Mouse (Mus musculus): ENCODE measurements around the gene Senp6. TPM values are rescaled to one million over a fixed set of nuclear protein-coding genes. Genes with fewer than 3 reads are reported as not detected.
"Not testable (repeated sequence)": the region's sequence is repeated elsewhere in the genome, so short reads cannot be mapped to it uniquely, and the experiment has no call there.

Gene Senp6
- polyA plus RNA-seq, 1 experiment from 2014 or later, result 41.6 TPM

- H3K4me1 ChIP-seq (replicated peaks; ENCODE audit: control insufficient read depth, insufficient read depth, low read length), result peaks cover 21% of the 10 kb centered on the region
- WGBS, result 38% methylated on average over 5 of the region's 6 CpGs
- H3K4me3 ChIP-seq (ENCODE audit: low read depth, low read length); H3K27ac ChIP-seq (ENCODE audit: low read depth, low read length); H3K4me2 ChIP-seq; H3K36me3 ChIP-seq (ENCODE audit: control insufficient read depth, insufficient read depth, low read length); DNase-seq (ENCODE audit: low spot score); H3K9ac ChIP-seq (ENCODE audit: low read depth, low read length); H3K27me3 ChIP-seq (replicated peaks; ENCODE audit: control insufficient read depth, insufficient read depth, low read length); H3K9me3 ChIP-seq (ENCODE audit: control insufficient read depth, low read length): not testable (repeated sequence)
- peak; percentile 70 for ATAC-seq (replicated peaks; ENCODE audit: low FRiP score)
Observed at GRCm38 (mm10) chr9:80086272-80086966, 19.7 kb downstream of the Senp6 start.

DNA sequence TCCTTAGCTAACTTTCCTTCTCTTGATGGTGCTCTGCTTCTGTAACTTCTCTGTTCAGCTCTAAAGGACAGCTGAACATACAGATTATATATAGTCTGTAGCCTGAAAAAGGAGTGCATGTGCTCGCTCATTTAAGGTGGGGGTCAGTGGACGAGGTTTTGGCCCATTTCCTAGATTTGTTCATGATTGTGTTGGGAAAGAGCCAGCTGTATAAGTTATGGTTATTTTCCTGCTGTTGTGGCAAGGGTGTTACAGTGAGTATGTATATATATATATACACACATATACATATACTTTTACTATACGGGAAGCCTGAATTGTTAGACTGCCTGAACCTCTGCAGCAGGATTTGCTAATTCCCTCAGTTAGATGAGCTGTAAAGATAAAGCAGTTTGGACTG is 22.7 kb downstream of the Senp6 start:
- no peak overlapping the region for H3K9ac ChIP-seq (ENCODE audit: low read depth, low read length)
- no peaks in the 10 kb centered on the region for H3K27me3 ChIP-seq (replicated peaks; ENCODE audit: control insufficient read depth, insufficient read depth, low read length)
- no peaks in the 10 kb centered on the region; the same call in 1 of the 2 replicates for H3K36me3 ChIP-seq (ENCODE audit: control insufficient read depth, insufficient read depth, low read length)
- WGBS, result 79% methylated on average over 3 of the region's 3 CpGs
- peaks cover 19% of the 10 kb centered on the region for H3K4me1 ChIP-seq (replicated peaks; ENCODE audit: control insufficient read depth, insufficient read depth, low read length)
- DNase-seq (ENCODE audit: low spot score), result no peak
- H3K27ac ChIP-seq (ENCODE audit: low read depth, low read length), result no peak overlapping the region
- no peaks in the 10 kb centered on the region for H3K9me3 ChIP-seq (ENCODE audit: control insufficient read depth, low read length)
- no peak overlapping the region for H3K4me2 ChIP-seq
- no peak overlapping the region for H3K4me3 ChIP-seq (ENCODE audit: low read depth, low read length)
- no peak for ATAC-seq (replicated peaks; ENCODE audit: low FRiP score)

- Histone ChIP-seq H3K36me3 (ENCODE audit: control insufficient read depth, insufficient read depth, low read length) (peaks cover 3% of the 10 kb centered on the region; the same call in 1 of the 2 replicates), H3K27me3 (replicated peaks; ENCODE audit: control insufficient read depth, insufficient read depth, low read length) (no peaks in the 10 kb centered on the region), H3K4me1 (replicated peaks; ENCODE audit: control insufficient read depth, insufficient read depth, low read length) (no peaks in the 10 kb centered on the region), H3K9ac (ENCODE audit: low read depth, low read length) (no peak overlapping the region), H3K9me3 (ENCODE audit: control insufficient read depth, low read length) (no peaks in the 10 kb centered on the region), H3K4me2 (no peak overlapping the region), H3K4me3 (ENCODE audit: low read depth, low read length) (no peak overlapping the region), H3K27ac (ENCODE audit: low read depth, low read length) (no peak overlapping the region)
- WGBS, result 74% methylated on average over 3 of the region's 3 CpGs
- DNase-seq (ENCODE audit: low spot score), result no peak
- ATAC-seq (replicated peaks; ENCODE audit: low FRiP score), result no peak
Observed at GRCm38 (mm10) chr9:80096325-80096724, 29.6 kb downstream of the Senp6 start.

DNA sequence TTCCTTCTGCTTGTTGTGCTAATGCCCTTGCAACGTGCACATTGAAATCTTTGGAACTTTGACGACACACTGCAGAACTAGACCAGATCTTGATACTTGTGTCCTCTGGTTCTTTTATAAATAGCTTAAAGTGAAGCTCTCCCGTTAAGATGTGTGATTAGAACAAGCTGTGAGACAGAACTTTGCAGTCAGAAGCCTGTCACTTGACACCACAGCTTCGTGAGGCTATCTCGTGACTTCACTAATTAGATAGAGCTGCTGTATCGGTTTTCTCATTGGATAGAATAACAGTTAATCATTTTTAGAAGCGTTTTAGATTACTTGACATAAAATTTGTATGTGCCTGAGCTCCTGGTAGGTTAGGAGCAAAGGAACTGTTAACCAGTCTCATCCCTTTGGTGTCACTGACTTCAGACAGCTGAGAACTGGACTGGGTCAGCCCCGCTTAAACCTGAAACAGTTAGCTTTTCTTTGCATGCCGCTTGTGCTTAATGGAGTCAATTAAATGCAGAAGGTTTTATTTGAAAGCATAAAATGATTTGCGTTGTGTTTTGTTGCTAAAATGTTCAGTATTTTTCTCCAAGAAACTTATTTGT is 79.4 kb downstream of the Senp6 start:
- Histone ChIP-seq H3K4me1 (replicated peaks; ENCODE audit: control insufficient read depth, insufficient read depth, low read length) (no peaks in the 10 kb centered on the region), H3K9me3 (ENCODE audit: control insufficient read depth, low read length) (no peaks in the 10 kb centered on the region), H3K36me3 (ENCODE audit: control insufficient read depth, insufficient read depth, low read length) (peaks cover 17% of the 10 kb centered on the region; the same call in 1 of the 2 replicates), H3K27me3 (replicated peaks; ENCODE audit: control insufficient read depth, insufficient read depth, low read length) (no peaks in the 10 kb centered on the region), H3K4me2 (no peak overlapping the region), H3K4me3 (ENCODE audit: low read depth, low read length) (no peak overlapping the region), H3K27ac (ENCODE audit: low read depth, low read length) (no peak overlapping the region), H3K9ac (ENCODE audit: low read depth, low read length) (no peak overlapping the region)
- ATAC-seq (replicated peaks; ENCODE audit: low FRiP score), result no peak
- no peak for DNase-seq (ENCODE audit: low spot score)
- 72% methylated on average over 10 of the region's 10 CpGs for WGBS

- Histone ChIP-seq H3K9me3 (ENCODE audit: control insufficient read depth, low read length) (no peaks in the 10 kb centered on the region), H3K4me3 (ENCODE audit: low read depth, low read length) (no peak overlapping the region), H3K27me3 (replicated peaks; ENCODE audit: control insufficient read depth, insufficient read depth, low read length) (no peaks in the 10 kb centered on the region), H3K4me1 (replicated peaks; ENCODE audit: control insufficient read depth, insufficient read depth, low read length) (no peaks in the 10 kb centered on the region), H3K4me2 (no peak overlapping the region), H3K36me3 (ENCODE audit: control insufficient read depth, insufficient read depth, low read length) (no peaks in the 10 kb centered on the region; the same call in 1 of the 2 replicates), H3K9ac (ENCODE audit: low read depth, low read length) (no peak overlapping the region), H3K27ac (ENCODE audit: low read depth, low read length) (no peak overlapping the region)
- WGBS, result 61% methylated on average over 5 of the region's 5 CpGs
- DNase-seq (ENCODE audit: low spot score) (no peak), ATAC-seq (replicated peaks; ENCODE audit: low FRiP score) (no peak)
Observed at GRCm38 (mm10) chr9:80149594-80149993, 82.9 kb downstream of the Senp6 start.

DNA sequence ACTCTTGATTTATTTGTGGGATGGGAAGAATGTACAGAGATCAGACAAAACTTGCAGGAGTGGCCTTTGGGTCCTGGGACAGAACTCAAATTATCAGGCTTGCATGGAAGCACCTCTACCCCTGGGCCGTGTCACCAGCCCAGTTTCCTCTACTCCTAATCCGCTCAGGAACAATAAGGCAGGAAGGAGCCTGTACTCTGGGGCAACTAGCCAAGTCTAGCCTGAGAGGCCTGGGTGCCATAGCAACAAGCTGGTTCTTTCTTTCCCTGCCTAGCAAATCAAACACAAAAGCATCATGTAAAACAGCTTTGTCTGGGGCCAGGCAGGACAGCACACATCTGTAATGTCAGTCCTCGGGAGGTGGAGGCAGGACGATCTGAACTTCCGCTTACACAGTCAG is 88.6 kb downstream of the Senp6 start:
- Histone ChIP-seq H3K4me1 (replicated peaks; ENCODE audit: control insufficient read depth, insufficient read depth, low read length) (no peaks in the 10 kb centered on the region; the same call in 1 of the 2 replicates), H3K27me3 (replicated peaks; ENCODE audit: control insufficient read depth, insufficient read depth, low read length) (no peaks in the 10 kb centered on the region), H3K36me3 (ENCODE audit: control insufficient read depth, insufficient read depth, low read length) (peaks cover 2% of the 10 kb centered on the region; the same call in 1 of the 2 replicates), H3K27ac (ENCODE audit: low read depth, low read length) (no peak overlapping the region), H3K9ac (ENCODE audit: low read depth, low read length) (no peak overlapping the region), H3K4me2 (no peak overlapping the region), H3K4me3 (ENCODE audit: low read depth, low read length) (no peak overlapping the region), H3K9me3 (ENCODE audit: control insufficient read depth, low read length) (no peaks in the 10 kb centered on the region)
- DNase-seq (ENCODE audit: low spot score), result no peak
- 88% methylated on average over 5 of the region's 5 CpGs for WGBS
- 0 out of 2 replicates have a peak, but pooled peaks have one; percentile 19 for ATAC-seq (replicated peaks; ENCODE audit: low FRiP score)

DNA sequence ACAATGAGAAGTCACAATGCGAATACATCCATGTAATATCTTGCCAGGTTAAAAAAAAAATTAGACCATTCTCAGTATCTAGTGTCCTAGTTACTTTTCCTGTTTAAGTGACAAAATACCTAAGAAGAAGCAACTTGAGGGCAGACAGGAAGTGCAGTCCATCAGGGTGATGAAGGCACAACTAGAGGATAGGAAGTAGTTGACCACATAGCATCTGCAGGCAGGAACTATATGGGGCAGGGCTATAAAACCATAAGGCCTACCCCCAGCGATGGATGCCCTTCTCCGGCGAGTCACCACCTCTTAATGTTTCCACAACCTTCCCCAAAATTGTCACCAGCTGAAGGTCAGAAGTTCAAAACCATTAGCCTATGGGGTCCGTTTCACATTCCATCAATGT is 90.1 kb downstream of the Senp6 start:
- Histone ChIP-seq H3K4me3 (ENCODE audit: low read depth, low read length) (no peak overlapping the region), H3K36me3 (ENCODE audit: control insufficient read depth, insufficient read depth, low read length) (0 out of 2 replicates have a peak, but pooled peaks cover 2% of the 10 kb centered on the region), H3K27me3 (replicated peaks; ENCODE audit: control insufficient read depth, insufficient read depth, low read length) (no peaks in the 10 kb centered on the region), H3K4me2 (no peak overlapping the region), H3K4me1 (replicated peaks; ENCODE audit: control insufficient read depth, insufficient read depth, low read length) (no peaks in the 10 kb centered on the region; the same call in 1 of the 2 replicates), H3K9ac (ENCODE audit: low read depth, low read length) (no peak overlapping the region), H3K27ac (ENCODE audit: low read depth, low read length) (no peak overlapping the region), H3K9me3 (ENCODE audit: control insufficient read depth, low read length) (no peaks in the 10 kb centered on the region)
- DNase-seq (ENCODE audit: low spot score) (no peak), ATAC-seq (replicated peaks; ENCODE audit: low FRiP score) (no peak)
- 61% methylated on average over 5 of the region's 5 CpGs for WGBS

DNA sequence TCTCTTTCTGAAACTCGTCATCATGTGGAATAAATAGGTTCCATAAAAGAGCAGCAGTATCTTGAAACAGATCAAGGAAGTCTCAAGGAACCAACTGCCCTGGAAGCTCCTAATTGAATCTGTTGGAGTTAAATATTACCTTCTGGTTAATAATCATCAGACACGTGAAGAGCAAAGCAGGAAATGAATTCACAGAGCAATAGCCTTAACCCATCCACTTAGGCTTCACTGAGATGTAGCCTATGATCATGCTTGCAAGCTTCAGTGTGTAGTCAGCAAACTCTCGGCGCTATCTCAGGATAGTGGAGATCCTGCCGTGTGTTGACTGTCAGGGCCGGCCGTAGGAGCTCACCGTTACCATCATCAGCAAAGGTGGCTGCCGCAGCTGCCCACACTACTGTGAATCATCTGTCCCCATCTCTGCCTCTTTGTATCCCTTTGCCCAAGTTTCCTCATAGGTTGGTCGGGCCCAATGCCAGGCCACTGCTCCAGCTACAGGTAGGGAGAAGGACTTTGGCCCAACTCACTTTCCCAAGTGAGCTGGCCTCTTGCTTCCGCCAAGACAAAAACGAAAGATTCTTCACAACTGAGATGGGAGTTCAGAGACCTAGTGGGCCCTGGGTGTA is 91.2 kb downstream of the Senp6 start:
- ATAC-seq (replicated peaks; ENCODE audit: low FRiP score), result no peak; the same call in 1 of the 2 replicates

More for the DNA sequence above, 91.2 kb downstream of the Senp6 start:
- Histone ChIP-seq H3K27me3 (replicated peaks; ENCODE audit: control insufficient read depth, insufficient read depth, low read length) (no peaks in the 10 kb centered on the region), H3K9ac (ENCODE audit: low read depth, low read length) (no peak overlapping the region), H3K9me3 (ENCODE audit: control insufficient read depth, low read length) (no peaks in the 10 kb centered on the region), H3K4me2 (no peak overlapping the region), H3K4me3 (ENCODE audit: low read depth, low read length) (no peak overlapping the region), H3K36me3 (ENCODE audit: control insufficient read depth, insufficient read depth, low read length) (0 out of 2 replicates have a peak, but pooled peaks cover 2% of the 10 kb centered on the region), H3K27ac (ENCODE audit: low read depth, low read length) (no peak overlapping the region), H3K4me1 (replicated peaks; ENCODE audit: control insufficient read depth, insufficient read depth, low read length) (no peaks in the 10 kb centered on the region; the same call in 1 of the 2 replicates)
- no peak for DNase-seq (ENCODE audit: low spot score)
- 81% methylated on average over 12 of the region's 12 CpGs for WGBS

All from liver, embryonic 11.5 days (tissue).